Mouse (Mus musculus): ENCODE data around the gene Spata17.
A peak's percentile ranks its signal among the peaks of the same experiment; 100 is the strongest.

Gene Spata17

DNA sequence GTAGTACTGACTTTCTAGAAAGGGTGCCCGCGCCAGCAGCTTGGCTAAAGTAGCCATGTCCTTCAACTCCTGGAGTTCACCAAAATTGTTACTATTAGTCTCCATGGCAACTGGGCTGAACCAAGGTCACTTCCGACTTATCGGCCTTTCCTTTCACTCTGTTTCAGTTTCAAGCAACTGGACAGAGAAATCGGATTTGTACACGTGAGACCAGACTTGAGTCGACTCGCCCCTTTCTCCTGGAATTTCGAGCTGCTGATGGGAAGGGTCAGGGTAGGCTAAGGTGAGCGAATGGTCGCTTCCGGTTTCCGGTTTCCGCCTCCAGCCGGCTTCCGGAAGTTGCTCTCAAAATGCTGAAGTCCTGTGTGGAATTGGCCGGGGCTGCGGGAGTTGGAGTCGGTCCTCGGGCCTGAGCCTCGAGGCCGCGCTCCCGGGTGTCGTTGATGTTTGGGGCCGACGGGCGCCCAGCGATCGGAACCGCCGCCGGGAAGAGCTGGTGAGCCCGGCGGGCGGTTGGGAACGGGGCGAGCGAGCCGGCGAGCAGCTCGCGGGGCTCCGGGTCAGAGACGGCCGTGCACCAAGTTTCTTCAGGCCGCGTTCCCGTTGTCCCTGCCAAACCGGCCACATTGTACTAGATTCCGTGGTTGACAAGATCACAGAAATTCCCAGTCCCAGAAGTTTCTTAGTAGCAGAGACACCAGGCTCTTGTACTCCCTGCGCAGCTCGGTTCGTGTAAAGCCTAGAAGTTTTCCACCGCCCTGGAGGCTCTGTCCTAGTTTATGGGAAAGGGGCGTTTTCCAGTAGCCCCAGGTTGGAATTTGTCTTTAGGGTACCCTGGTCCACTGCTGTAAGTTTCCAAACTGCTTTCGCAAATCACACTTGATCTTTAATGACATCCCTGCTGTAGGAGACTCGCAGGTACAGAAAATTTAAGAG is at the start of gene Spata17, which contains the start of gene Gpatch2:
TSS of gene Spata17 (minus strand) at position 285 of the 936 bp plus-strand sequence.
TSS of gene Gpatch2 (plus strand) at position 328 of the 936 bp plus-strand sequence.
- peak; percentile 59 for DNase-seq

DNA sequence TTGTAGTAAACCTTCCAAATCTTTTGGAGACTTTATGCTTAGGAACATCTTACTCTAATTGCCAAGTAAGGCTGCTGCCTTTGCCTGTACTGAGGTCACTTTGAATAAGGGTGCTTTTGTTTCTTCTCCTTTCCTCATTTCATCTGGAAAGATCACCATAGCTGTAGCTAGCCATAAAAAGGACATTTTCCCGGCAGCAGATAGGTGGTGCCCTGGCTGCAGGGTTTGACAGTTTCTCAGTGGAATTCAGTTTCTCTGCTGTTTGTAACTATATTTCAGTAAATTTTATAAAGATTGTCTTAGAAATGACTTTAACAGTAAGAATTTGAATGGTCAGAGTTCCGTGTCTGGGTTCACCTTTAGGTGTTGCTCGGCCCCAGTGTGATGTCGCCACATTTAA is 43.5 kb upstream of the Spata17 start:
- no peak for DNase-seq

DNA sequence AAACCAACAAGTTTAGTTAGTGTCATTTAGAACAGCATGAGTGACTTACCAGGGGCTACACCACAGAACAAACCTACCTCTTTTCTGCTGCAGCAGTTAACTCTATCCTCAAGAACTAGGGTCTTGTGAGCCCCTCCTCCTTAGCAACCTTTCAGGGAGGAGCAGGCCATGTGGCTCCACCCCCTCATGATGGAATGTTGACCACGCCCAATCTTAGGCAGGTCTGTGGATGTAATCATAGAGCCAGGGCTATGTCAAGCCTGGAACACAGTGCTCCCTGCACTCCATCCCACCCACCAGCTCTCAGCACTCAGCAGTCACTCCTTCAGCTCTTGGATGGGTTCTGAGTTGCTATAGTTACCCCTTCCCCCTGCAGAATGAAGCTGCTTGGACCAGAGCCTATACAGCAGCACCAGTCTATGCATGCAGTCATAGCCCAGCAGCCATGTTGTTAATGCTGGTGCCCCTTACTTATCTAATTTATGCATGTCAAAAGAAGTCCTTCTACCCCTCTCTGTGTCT is 35.5 kb upstream of the Spata17 start:
- peak; percentile 45 for DNase-seq

DNA sequence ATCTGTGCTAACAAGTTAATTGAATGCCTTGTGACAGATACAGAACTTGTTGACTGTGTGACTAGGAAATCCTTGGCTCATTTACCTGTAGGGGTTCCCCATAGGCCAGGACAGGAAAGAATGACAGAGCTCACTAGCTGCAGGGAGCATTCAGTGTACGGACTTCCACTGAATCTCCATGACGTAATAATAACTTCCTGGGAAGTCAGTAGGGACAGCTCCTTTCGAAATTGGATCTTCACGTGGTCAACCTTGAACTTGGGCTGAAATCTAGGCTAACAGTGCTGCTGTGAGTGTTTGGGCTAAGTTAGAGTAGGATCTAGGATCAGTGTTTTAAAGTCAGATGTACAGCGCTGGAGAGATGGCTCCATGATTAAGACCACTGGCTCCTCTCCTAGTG is 29.5 kb upstream of the Spata17 start:
- DNase-seq = no peak

DNA sequence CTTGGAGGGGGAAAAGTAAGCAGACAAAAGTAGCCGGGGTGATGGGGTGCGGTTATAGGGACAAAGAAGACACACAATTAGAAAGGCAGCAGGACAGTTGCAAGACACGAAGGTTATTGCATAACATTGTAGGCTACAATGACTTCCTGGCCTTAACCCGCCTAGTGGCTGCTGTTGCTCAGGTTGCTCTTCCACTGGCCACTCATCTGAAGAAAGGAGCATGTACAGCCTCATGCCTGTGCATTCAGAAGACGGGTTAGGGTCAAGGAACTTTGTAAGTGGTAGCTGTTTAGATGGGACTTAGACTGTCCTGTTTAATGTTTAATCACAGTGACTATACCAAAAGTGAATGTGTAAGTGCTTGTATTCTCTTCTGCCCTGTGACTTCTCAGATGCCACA is 26.1 kb upstream of the Spata17 start:
- DNase-seq = no peak

DNA sequence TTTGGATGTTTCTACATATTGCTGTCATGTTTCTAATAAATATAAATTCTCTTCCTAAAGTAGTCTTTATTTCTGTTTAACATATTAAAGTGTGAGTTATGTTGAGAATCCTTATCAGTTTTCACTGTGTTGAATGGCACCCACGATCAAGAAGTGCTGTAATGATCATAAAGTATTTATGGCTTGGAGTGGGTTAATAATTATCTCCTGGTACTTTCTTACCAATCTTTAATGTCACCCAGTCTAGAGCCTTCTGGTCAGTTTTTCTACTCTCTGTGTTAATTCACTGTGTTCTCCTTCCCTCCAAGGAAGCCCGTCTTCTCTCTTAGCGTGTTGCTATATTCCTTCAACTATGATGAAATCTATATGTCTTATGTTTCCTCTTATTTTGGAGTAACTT is 25.0 kb upstream of the Spata17 start:
- no peak for DNase-seq

DNA sequence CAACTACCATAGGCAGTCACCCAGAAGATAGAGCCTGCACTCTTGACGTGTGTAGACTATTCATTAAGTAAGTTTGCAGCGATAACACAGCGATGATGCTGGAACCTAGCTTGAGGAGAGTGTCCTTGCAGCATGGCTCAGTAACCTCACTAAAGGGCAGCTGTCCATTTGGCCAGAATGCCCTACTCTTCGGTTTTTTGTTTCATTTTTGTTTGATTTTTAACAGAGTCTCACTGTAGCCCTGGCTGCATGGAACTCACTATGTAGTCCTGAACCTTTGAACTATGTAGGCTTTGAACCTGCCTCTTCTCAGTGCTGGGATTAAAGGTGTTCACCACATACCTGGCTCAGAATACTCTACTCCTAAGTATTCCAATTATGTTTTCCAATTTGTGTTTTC is 22.8 kb upstream of the Spata17 start:
- DNase-seq = no peak

DNA sequence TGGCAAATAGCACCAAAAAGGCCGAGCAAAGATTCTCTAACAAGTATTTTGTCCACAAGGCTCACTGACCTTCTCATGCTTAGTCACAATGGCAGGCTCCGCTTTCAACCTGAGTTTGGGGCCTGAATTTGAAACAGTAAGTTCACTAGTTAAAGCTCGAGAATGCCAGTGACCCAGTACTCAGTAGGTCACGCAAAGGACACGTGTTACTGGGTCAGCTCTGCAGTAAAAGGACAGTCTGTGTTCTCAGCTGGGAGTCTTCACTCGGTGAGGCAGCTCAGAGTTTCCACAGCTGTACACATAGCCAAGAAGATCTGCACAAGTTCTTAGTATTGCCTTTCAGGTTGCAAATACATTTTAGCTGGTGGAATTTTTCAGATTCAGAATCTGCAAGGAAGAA is 21.0 kb upstream of the Spata17 start:
- no peak for DNase-seq

DNA sequence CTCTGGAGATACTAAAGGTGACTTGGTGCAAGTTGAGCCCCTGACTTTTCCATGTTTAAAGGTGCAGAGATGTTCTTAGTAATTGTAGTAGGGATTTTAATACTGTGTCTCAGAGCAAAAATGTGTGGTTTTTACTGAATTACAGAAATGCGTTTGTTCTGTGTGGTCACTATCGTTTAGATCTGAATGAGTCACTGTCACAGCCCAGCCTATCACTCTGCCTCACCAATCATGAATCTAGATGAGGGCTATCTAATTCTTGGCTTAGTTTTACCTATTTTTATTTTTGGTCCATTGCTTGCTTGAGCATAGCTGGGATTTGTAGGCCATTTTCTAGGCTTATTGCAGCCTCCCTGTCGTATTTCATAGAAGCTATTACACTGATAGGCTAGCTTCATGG is 19.9 kb upstream of the Spata17 start:
- DNase-seq = no peak

DNA sequence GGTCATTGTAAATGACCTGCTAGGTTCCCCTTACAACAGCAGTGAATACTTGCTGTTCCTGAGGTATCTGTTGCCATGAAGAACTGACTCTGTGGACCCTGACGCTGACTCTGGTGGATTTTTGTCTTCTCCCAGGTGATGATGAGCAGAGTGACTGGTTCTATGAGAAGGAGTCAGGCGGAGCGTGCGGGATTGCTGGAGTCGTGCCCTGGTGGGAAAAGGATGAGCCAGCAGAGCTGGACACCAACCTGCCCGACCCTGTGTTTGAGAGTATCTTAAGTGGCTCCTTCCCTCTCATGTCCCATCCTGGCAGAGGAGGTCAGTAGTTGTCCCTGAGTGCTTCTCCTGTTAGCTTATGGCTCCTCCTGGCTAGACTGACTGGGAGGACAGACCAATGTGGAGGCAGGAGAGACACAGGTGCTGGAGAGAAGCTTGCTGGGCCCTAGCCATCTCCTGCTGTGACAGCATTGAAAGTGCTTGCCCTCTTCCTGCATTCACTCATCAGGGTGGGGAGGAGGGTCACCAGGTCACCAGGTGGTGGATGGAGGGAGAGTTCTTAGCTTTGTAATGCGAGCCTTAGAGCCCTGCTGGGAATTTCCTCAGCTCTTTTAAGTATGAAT is 17.8 kb upstream of the Spata17 start:
- DNase-seq = no peak

DNA sequence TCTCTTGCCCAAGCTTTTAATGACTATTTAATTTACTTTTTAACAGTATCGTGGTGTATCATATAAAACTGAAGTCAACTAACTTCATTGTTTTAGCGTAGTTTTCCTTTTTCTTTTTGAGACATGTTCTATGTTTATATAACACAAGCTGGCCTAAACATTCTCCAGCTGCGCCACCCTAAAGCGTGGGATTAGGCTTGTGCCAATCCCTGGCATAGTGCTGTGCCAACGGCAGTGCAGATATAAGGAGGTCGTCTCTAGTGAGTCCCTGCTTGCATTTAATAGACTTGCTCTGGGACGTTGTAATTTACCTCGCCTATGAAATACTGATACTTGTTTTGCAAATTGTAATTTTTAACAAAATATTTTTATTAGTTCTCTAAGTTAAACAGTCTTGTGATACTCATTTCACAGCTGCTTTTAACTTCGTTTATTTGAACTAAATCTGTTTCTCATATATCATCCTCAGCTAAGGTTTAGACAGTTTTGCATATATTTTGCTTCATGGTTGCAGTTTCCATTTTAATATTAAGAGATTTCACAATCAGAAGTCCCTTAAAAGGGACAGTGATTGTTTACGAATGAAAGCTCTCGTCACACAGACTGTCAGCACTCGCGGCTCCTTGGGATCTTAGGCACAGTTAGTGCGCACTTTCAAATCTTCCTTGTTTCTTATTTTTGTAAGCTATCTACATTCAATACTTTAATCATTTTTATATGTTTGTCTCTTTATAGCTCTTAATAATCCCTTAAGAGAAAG is 17.1 kb upstream of the Spata17 start:
- DNase-seq = no peak

DNA sequence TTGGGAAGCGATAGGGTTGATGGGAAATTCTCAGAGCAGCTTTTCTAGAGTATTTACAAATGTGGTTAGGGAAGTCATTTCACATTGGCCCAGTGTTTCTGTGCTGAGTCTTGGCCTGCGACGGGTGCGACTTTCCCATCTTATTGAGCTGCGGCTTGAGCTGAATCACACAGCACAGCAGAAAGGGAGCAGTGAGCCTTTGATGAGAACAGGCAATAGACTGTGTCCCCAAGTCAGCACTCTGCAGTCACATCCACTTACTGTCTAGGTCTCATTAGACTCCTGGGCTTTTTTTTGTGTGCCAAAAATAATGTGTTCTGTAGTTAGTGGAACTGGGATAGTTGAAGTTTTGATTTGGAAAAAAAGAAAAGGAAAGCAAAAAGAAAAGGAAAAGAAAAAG is 15.0 kb upstream of the Spata17 start:
- no peak for DNase-seq

DNA sequence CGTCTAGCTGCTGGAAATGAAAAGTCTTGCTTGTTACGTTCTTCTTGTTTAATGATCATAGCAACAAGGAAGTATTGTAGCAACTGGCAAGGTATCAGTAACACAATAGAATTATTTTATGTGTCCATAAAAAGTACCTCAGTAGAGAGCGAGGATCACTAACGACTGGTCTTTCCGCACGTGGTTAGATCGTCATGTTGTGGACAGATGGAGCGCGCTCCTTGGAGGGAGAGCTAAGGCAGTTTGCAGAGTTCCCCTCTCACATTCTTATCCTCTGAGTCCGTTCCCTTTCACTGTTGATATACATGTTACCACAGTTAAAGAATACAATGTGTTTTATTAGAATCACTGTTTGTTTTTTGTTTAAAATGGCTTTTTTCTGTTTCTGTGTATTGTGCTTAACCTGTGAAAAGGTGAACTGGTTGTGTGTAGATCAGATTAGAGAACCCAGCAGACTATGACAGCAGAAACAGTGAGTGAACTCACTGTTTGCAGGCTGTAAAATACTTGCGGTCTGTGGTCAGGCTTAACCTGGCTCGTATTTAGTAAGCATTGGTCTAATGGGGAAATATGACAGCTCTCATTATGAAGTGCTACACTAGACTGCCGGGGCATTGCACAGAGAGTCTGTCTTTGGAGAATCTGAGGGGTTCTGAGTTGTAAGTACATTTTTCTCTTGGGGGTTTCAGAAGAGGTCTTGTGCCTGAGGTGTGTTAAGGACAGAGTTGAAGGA is 13.3 kb upstream of the Spata17 start:
- DNase-seq = no peak

DNA sequence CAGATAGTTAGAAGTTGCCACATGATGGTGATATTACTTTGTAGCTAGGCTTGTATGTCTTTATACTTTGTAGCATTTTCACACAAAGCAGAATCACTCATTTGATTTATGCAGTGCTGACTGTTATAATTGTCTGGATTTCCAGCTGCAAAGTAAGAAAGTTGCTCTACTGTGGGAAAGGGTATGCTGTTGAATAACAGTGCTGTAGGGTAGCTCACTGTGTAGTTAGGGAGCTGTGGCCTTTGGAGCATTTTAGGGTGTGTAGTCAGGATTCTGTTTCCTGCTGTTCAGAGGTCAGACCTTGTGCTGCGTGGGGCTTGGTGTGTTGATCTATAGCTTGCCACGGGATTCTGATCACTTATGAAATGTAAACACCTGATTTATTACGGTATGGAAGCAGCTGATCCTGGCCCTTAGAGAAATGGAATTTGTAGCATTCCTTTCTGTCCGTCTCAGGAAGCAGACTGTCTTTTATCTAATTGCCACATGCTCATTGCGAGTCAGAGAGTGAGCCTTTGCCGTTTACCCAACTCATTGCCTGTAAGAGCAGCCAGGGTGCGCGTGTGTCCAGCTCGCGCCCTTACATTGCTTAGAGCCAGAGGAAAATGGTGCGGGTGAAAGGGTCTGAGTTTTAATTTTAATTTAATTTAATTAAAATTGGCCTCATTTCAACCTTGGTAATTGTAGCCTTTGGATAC is 11.2 kb upstream of the Spata17 start:
- DNase-seq = no peak

DNA sequence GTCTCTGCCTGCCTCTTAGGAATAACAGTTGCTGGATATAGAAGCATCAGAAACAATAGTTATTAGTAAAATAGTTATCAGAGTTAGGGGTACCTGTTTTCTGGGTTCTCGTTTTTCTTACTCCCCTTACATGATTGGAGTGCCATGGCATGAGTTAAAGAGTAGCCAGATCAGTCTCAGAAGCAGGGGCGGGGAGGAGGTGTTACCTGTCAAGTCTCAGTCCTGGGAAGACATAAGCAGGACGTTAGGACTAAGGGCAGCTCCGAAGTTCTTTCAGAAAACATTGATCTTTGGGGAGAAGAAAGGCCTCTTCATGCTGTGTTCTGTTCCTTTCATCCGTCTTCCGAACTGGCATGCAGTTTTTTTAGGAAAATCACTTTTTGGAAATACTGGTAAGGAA is 5.5 kb upstream of the Spata17 start:
- no peak for DNase-seq

DNA sequence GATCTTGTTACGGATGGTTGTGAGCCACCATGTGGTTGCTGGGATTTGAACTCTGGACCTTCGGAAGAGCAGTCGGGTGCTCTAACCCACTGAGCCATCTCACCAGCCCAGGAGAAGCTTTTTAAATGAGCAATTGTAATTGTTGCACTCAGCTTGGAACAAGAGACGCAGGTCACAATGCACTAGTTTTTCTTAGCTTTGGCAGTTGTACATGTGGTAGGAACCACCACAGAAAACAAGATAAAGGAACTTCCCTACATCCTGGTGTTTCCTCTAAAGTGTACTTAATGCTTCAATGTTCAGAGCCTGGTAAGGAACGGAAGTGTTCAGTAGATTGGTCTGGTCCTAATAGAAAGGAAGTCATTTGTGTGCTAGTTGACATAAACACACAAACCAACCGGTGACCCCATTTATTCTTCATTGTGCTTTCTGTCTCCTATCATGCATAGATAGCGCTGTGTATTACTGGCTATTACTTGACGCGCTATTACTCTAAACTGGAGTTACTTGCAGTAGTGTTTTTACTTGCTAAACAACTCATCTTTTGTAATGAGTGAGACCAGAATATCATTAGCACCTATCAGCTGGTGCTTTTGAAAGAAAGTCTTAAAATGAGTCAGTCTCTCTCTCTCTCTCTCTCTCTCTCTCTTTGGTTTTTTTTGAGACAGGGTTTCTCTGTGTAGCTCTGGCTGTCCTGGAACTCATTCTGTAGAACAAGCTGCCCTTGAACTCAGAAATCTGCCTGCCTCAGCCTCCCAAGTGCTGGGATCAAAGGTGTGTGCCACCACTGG is 1.6 kb upstream of the Spata17 start:
- no peak for DNase-seq

DNA sequence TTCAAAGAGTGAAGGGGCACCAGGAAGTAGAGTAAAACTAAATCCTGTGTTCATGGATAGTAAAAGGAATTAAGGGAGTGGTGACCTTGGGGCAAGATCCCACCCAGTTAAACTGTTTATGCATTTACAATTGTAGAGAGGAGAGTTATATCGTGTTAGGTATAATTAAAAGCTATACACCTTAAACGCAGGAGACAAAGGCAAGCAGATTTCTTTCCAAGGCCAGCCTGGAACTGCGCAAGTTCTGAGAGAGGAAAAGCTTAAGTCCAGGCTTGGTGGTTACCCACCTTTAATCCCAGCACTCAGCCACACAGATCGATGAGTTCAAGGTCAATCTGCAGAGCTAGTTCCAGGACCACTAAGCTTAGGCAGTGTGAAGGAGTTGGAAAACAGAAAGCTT is 4.5 kb downstream of the Spata17 start:
- DNase-seq = no peak

DNA sequence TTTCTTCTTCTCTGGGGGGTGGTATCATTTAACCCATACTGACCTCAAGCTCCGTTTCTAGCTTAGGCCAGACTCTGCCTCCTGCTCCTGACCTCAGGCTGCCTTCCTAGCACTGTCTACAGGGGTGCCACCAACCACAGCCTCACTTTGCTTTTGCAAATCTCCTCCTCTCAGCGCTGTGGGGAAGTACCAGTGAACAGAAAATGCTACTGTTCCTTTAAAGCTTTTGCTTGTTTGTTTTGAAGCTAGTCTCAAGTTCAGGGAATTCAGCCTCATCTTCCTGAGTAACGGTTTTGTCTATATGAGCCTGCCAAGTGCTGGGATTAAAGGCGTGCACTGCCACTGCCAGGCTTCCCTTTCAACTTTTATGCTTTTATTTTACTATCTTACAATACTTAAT is 5.8 kb downstream of the Spata17 start:
- no peak for DNase-seq

DNA sequence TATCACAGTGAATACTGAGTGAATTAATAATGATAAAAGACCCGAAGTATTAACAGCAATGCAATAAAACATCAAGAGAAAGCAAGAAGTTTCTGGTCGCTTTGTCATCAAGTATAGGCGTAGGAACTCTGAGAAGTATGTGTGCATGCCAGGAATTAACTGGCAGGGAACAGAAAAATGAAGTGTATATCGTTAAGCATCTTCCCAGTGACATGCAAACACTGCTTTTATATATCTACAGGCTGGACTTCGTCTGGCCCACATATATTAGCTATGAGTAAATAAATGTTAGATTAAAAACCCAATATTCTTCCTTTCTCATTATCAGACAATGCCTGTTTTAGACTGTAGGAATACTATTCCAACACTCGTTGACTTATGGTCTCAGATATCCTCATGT is 9.8 kb downstream of the Spata17 start:
- DNase-seq = no peak

DNA sequence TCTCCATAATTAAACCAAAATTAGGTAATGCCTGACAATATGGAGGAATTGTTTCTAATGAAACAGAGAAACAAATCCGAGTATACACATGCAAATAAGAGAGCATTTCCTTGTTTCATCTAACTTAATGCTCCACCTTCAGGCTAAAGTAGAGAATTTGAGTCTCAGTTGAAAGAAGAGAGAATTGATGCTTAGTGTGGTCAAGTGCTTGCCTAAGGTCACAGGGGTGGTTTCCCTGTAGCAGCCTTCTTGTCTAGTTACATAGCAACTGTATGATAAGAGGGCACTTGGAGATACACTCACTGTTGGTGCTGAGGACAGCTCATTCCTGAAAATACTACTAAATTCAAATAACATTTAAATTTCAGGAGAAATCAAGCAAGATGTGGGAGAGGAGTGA is 36.7 kb downstream of the Spata17 start:
- no peak for DNase-seq

DNA sequence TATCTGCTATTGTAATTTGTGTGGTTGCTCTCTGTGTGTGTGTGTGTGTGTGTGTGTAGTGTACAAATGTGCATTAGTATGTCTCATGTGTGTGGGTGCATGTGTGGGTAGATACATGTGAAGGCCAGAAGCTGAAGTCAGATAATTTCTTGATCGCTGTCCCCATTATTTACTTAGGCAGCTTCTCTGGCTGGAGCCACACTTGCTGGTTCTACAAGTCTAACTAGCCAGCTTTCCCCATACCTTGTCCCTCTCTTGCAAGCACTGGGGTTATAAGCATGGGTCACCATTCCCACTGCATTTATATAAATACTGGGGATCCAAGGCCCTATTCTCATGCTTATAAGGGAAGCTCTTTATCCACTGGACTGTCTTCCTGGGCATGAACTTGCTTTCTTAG is 39.3 kb downstream of the Spata17 start:
- no peak for DNase-seq
